Mouse (Mus musculus): Measurements from ENCODE around the gene Osm. TPM values are rescaled to one million over a fixed set of nuclear protein-coding genes. Genes with fewer than 3 reads are reported as not detected.

Osm gene
- polyA plus RNA-seq, 1 experiment from 2014 or later, result not detected

DNA sequence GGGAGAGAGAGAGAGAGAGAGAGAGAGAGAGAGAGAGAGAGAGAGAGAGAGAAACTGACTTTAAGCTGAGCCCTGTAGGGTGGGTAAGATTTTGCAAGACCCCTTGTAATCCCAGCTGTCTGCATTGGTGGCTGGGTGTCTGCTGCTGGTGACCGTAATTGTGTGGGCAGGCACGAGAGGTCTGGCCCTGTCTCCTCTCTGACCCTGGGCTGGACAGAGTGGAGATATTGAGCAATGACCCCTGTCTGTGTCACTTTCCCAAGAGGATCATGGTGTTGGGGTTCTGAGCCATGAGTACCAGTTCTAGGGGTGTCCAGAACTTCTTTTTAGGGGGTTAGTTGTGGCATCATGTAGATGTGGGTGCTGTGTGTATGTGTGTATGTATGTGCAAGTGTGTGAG, 12.0 kb upstream of the Osm start:
- Histone ChIP-seq H3K36me3 (no peaks in the 10 kb centered on the region), H3K4me3 (peak overlapping the region; percentile 2; the same call in 1 of the 2 replicates), H3K9ac (no peak overlapping the region), H3K9me3 (replicated peaks) (no peaks in the 10 kb centered on the region), H3K27me3 (replicated peaks) (peaks cover 16% of the 10 kb centered on the region; the same call in 1 of the 2 replicates), H3K27ac (ENCODE audit: poor library complexity, severe bottlenecking) (no peak overlapping the region), H3K4me2 (peak overlapping the region; percentile 28; the same call in 1 of the 2 replicates), H3K4me1 (replicated peaks) (peaks cover 7% of the 10 kb centered on the region)
- ATAC-seq (ENCODE audit: insufficient number of reproducible peaks, low FRiP score), result no peak
- 28% methylated on average over 2 of the region's 2 CpGs for WGBS

GRCm38 (mm10) chr11:4226569-4227325, 9.5 kb upstream of the Osm start:
- 72% methylated on average over 5 of the region's 5 CpGs for WGBS
- Histone ChIP-seq H3K36me3 (no peaks in the 10 kb centered on the region), H3K4me3 (no peak overlapping the region), H3K4me2 (no peak overlapping the region), H3K27me3 (replicated peaks) (peaks cover 5% of the 10 kb centered on the region; the same call in 1 of the 2 replicates), H3K4me1 (replicated peaks) (peaks cover 10% of the 10 kb centered on the region), H3K9me3 (replicated peaks) (no peaks in the 10 kb centered on the region), H3K9ac (no peak overlapping the region), H3K27ac (ENCODE audit: poor library complexity, severe bottlenecking) (no peak overlapping the region)
- ATAC-seq (ENCODE audit: insufficient number of reproducible peaks, low FRiP score), result no peak

GRCm38 (mm10) chr11:4228463-4228862, 7.8 kb upstream of the Osm start:
- Histone ChIP-seq H3K9ac (no peak overlapping the region), H3K9me3 (replicated peaks) (no peaks in the 10 kb centered on the region), H3K27ac (ENCODE audit: poor library complexity, severe bottlenecking) (no peak overlapping the region), H3K4me1 (replicated peaks) (peaks cover 9% of the 10 kb centered on the region), H3K4me3 (no peak overlapping the region), H3K4me2 (no peak overlapping the region), H3K36me3 (no peaks in the 10 kb centered on the region), H3K27me3 (replicated peaks) (0 out of 2 replicates have a peak, but pooled peaks cover 3% of the 10 kb centered on the region)
- no peak for ATAC-seq (ENCODE audit: insufficient number of reproducible peaks, low FRiP score)
- WGBS, result 40% methylated on average over 8 of the region's 8 CpGs

DNA sequence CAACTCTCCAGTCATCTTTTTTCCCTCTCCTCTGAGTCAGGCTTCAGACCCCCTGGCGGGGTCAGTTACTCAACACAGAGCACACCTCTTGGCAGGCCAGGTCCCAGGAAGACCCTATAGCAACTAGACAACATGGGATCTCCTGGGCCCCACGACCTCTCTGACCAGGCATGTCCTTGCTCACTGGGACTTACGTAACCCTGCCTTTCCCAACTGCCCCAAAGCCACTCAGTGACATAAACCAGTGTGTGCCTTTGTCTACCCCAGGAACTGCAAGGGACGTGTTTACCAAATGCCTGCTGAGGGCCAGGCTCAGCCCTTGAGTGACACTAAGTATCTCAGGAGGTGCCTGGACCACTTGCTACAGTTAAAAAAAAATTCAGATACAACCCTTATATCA, 6.4 kb upstream of the Osm start:
- H3K9ac ChIP-seq, result no peak overlapping the region

DNA sequence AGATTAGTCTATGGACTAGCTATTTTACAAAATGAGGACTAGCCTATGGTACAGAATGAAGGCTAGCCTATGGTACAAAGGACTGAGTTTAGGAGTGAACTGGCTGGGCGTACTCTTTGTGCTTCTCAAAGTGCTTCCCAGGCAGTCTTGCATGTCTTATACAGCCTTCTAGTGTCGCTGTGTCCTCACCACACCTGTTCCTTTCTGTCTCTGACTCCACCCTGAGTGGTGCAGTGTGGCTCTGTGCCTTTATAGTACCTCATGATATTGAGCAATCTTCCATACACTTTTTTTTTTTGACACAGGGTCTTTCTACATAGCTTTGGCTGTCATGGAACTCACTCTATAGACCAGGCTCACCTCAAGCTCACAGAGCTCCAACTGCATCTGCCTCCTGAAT, 4.8 kb upstream of the Osm start:
- no peak overlapping the region for H3K4me2 ChIP-seq
- H3K27ac ChIP-seq (ENCODE audit: poor library complexity, severe bottlenecking), result no peak overlapping the region
- 0 out of 2 replicates have a peak, but pooled peaks cover 3% of the 10 kb centered on the region for H3K27me3 ChIP-seq (replicated peaks)
- 89% methylated on average over 2 of the region's 2 CpGs for WGBS
- H3K36me3 ChIP-seq, result no peaks in the 10 kb centered on the region
- no peak overlapping the region for H3K9ac ChIP-seq
- no peaks in the 10 kb centered on the region for H3K9me3 ChIP-seq (replicated peaks)
- ATAC-seq (ENCODE audit: insufficient number of reproducible peaks, low FRiP score), result no peak
- peaks cover 12% of the 10 kb centered on the region for H3K4me1 ChIP-seq (replicated peaks)
- no peak overlapping the region for H3K4me3 ChIP-seq

More for the DNA sequence above, 6.4 kb upstream of the Osm start:
- Histone ChIP-seq H3K27me3 (replicated peaks) (0 out of 2 replicates have a peak, but pooled peaks cover 3% of the 10 kb centered on the region), H3K36me3 (no peaks in the 10 kb centered on the region), H3K9me3 (replicated peaks) (no peaks in the 10 kb centered on the region), H3K4me2 (no peak overlapping the region), H3K4me3 (no peak overlapping the region), H3K4me1 (replicated peaks) (peaks cover 5% of the 10 kb centered on the region; the same call in 1 of the 2 replicates), H3K27ac (ENCODE audit: poor library complexity, severe bottlenecking) (no peak overlapping the region)
- WGBS, result 52% methylated on average over 4 of the region's 4 CpGs
- no peak for ATAC-seq (ENCODE audit: insufficient number of reproducible peaks, low FRiP score)

DNA sequence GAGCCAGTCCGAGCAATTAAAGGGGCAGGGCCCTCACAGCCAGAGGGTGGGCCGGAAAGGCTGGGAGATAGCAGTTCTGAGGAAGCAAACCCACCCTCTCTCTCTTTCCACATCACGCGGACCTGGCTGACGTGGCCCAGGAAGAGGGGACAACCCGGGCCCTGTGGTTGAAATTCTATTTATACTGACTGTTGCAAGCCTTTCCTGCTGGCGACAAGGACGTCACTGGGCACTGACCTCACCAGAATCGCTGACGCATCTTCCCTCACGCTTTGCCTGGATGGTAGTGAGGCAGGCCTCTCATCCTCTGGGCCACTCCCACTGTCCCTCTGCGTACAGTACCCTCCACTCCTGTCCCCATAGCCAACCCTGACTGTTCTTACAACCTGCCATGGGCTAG, 3.6 kb upstream of the Osm start:
- H3K9ac ChIP-seq, result no peak overlapping the region
- peak; percentile 58; the same call in 1 of the 2 replicates for ATAC-seq (ENCODE audit: insufficient number of reproducible peaks, low FRiP score)
- H3K27ac ChIP-seq (ENCODE audit: poor library complexity, severe bottlenecking), result no peak overlapping the region
- H3K36me3 ChIP-seq, result no peaks in the 10 kb centered on the region
- 38% methylated on average over 12 of the region's 12 CpGs for WGBS
- no peaks in the 10 kb centered on the region for H3K9me3 ChIP-seq (replicated peaks)
- H3K4me3 ChIP-seq, result no peak overlapping the region
- H3K4me1 ChIP-seq (replicated peaks), result peaks cover 12% of the 10 kb centered on the region
- H3K27me3 ChIP-seq (replicated peaks), result 0 out of 2 replicates have a peak, but pooled peaks cover 1% of the 10 kb centered on the region
- no peak overlapping the region for H3K4me2 ChIP-seq

DNA sequence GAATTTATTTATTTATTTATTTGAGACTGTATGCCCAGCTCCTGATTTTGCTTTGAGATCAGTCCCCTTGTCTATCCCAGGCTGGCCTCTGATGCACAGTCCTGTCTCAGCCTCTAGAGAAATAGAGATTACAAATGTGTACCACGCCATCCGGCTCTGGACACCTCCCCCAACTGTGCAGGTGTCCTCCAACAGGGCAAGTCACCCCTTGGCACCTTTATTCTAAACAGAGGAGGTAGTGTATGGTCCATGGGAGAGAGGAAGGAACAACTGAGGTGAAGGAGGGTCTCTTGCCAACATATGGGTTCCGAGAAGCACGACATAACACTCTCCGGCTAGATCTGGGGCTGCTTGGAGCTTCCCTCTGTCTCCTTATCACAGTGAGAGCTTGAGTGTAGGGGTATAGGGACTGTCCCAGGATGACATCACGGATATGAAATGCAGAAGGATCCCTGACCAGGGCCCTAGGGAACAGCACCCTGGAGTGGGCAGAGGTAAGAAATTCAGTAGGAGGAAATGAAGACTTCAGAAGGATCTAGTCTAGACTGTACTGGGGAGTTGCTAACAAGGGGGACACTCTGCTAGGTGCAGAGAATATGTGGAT, 1.1 kb upstream of the Osm start:
- Histone ChIP-seq H3K9me3 (replicated peaks) (peaks cover 5% of the 10 kb centered on the region; the same call in 1 of the 2 replicates), H3K36me3 (no peaks in the 10 kb centered on the region), H3K27ac (ENCODE audit: poor library complexity, severe bottlenecking) (no peak overlapping the region), H3K9ac (no peak overlapping the region), H3K4me1 (replicated peaks) (peaks cover 9% of the 10 kb centered on the region), H3K4me3 (no peak overlapping the region), H3K4me2 (no peak overlapping the region), H3K27me3 (replicated peaks) (no peaks in the 10 kb centered on the region)
- WGBS, result 82% methylated on average over 6 of the region's 6 CpGs
- no peak; the same call in 1 of the 2 replicates for ATAC-seq (ENCODE audit: insufficient number of reproducible peaks, low FRiP score)

GRCm38 (mm10) chr11:4236546-4237067, 387 bp downstream of the Osm start:
- H3K9me3 ChIP-seq (replicated peaks), result peaks cover 5% of the 10 kb centered on the region; the same call in 1 of the 2 replicates
- ATAC-seq (ENCODE audit: insufficient number of reproducible peaks, low FRiP score), result no peak
- WGBS, result 87% methylated on average over 21 of the region's 21 CpGs

DNA sequence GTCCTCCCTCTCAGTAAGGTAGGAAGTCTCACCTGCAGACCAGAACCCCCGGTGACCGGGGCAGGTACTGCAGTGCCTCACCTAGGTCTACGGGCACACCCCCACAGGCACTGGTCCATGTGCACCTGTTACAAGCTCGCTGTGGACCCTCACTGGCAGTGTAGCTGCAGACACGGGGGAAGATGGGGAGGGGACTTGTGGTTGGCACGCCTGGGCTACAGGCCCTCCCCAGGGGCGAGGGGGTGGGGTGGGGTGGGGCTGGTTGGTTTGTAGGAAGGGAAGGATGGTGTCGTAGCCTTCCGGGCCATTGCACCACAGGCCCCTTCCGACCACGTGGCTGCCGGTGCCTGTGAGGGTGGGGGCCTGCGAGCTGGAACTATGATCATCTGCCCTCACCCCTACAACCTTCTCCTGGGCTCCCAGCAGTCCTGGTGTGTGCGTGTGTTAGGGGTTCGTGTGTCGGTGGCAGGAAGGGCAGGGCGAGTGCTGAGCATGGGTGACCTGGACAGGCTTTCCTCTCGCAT, 1.2 kb downstream of the Osm start:
- Histone ChIP-seq H3K27ac (ENCODE audit: poor library complexity, severe bottlenecking) (no peak overlapping the region), H3K27me3 (replicated peaks) (no peaks in the 10 kb centered on the region), H3K36me3 (no peaks in the 10 kb centered on the region), H3K9me3 (replicated peaks) (peaks cover 5% of the 10 kb centered on the region; the same call in 1 of the 2 replicates), H3K4me2 (no peak overlapping the region), H3K9ac (no peak overlapping the region), H3K4me1 (replicated peaks) (peaks cover 8% of the 10 kb centered on the region), H3K4me3 (no peak overlapping the region)
- WGBS, result 76% methylated on average over 18 of the region's 18 CpGs
- ATAC-seq (ENCODE audit: insufficient number of reproducible peaks, low FRiP score), result no peak

More at GRCm38 (mm10) chr11:4236546-4237067, 387 bp downstream of the Osm start:
- Histone ChIP-seq H3K27me3 (replicated peaks) (no peaks in the 10 kb centered on the region), H3K4me1 (replicated peaks) (peaks cover 9% of the 10 kb centered on the region), H3K36me3 (no peaks in the 10 kb centered on the region), H3K4me2 (no peak overlapping the region), H3K9ac (no peak overlapping the region), H3K27ac (ENCODE audit: poor library complexity, severe bottlenecking) (no peak overlapping the region), H3K4me3 (no peak overlapping the region)

DNA sequence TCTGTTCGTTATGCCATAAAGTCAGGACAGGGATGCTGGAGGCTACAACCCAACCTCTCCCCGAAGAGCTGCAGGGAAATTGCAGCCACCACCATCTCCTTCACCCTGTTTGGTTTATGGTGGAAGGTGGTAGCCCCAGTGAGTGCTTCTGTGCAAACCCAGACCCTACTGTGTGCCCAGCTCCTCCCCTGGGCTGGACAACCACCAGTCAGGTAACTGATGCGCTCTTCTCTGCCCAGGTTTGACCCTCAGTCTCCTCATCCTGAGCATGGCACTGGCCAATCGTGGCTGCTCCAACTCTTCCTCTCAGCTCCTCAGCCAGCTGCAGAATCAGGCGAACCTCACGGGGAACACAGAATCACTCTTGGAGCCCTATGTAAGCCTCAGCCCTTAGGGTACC, 1.9 kb downstream of the Osm start:
- Histone ChIP-seq H3K27ac (ENCODE audit: poor library complexity, severe bottlenecking) (no peak overlapping the region), H3K9ac (no peak overlapping the region), H3K9me3 (replicated peaks) (peaks cover 5% of the 10 kb centered on the region; the same call in 1 of the 2 replicates), H3K4me3 (no peak overlapping the region), H3K27me3 (replicated peaks) (no peaks in the 10 kb centered on the region), H3K36me3 (no peaks in the 10 kb centered on the region), H3K4me2 (no peak overlapping the region), H3K4me1 (replicated peaks) (peaks cover 7% of the 10 kb centered on the region; the same call in 1 of the 2 replicates)
- WGBS, result 81% methylated on average over 6 of the region's 6 CpGs
- no peak for ATAC-seq (ENCODE audit: insufficient number of reproducible peaks, low FRiP score)

DNA sequence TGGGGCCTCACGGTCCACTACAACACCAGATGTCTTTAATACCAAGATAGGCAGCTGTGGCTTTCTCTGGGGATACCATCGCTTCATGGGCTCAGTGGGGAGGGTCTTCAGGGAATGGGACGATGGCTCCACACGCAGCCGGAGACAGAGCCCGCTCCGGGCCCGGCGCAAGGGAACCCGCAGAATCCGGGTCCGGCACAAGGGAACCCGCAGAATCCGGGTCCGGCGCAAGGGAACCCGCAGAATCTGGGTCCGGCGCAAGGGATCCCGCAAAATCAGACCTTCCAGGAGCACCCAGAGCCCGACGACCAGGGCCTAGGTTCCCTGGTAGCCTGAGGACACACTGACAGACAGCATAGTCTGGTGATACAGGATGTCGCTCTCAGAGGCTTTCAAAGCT, 3.5 kb downstream of the Osm start:
- no peak for ATAC-seq (ENCODE audit: insufficient number of reproducible peaks, low FRiP score)
- peaks cover 7% of the 10 kb centered on the region; the same call in 1 of the 2 replicates for H3K4me1 ChIP-seq (replicated peaks)
- H3K4me3 ChIP-seq, result no peak overlapping the region
- H3K36me3 ChIP-seq, result no peaks in the 10 kb centered on the region
- no peak overlapping the region for H3K4me2 ChIP-seq
- peaks cover 5% of the 10 kb centered on the region; the same call in 1 of the 2 replicates for H3K9me3 ChIP-seq (replicated peaks)
- H3K27me3 ChIP-seq (replicated peaks), result no peaks in the 10 kb centered on the region
- WGBS, result 80% methylated on average over 23 of the region's 23 CpGs
- H3K9ac ChIP-seq, result no peak overlapping the region
- H3K27ac ChIP-seq (ENCODE audit: poor library complexity, severe bottlenecking), result no peak overlapping the region
